Mouse (Mus musculus) bone marrow macrophage, adult 2 months (primary cell): ENCODE measurements around the gene Lnpep.

Experiments
- CTCF ChIP-seq: IDR thresholded peaks from 2 replicates; pipeline ENCODE4 v1.5.1; 2012; ENCODE audit warnings: low read depth, mild to moderate bottlenecking, low read length, moderate library complexity
- POLR2A ChIP-seq: IDR thresholded peaks from 2 replicates; pipeline ENCODE4 v1.6.1; 2012; ENCODE audit warnings: mild to moderate bottlenecking, low read depth, low read length, borderline replicate concordance

GRCm38 (mm10) chr17:17491622-17492001 is 133.2 kb downstream of the Lnpep start:
- no peak for TF ChIP-seq CTCF
- TF ChIP-seq POLR2A, result no peak
